Mouse (Mus musculus) heart, embryonic 15.5 days (tissue): Measurements from ENCODE around the gene Resf1. TPM values are rescaled to one million over a fixed set of nuclear protein-coding genes. Genes with fewer than 3 reads are reported as not detected.
"Not testable (repeated sequence)": the region's sequence is repeated elsewhere in the genome, so short reads cannot be mapped to it uniquely, and the experiment has no call there.

Experiments
- ATAC-seq: fragments of 200-750 bp; cut with Nextera tagmentation; replicated peaks from 2 replicates; pipeline ENCODE4 v1.8.0; 2017; ENCODE audit warnings: low read depth, moderate TSS enrichment; ENCODE audit not compliant: insufficient number of reproducible peaks, insufficient read depth, low FRiP score
- H3K27ac ChIP-seq: fragments of 300-500 bp; sonication (generic); 2 replicates; pipeline ENCODE4 v1.5.1; 2015; ENCODE audit warnings: mild to moderate bottlenecking, inconsistent platforms
- H3K27me3 ChIP-seq: fragments of 300-500 bp; sonication (generic); 2 replicates; pipeline ENCODE4 v1.6.1; 2015; ENCODE audit warnings: inconsistent platforms
- H3K36me3 ChIP-seq: fragments of 300-500 bp; sonication (generic); 2 replicates; pipeline ENCODE4 v1.6.1; 2015; ENCODE audit warnings: mild to moderate bottlenecking, inconsistent platforms
- H3K4me1 ChIP-seq: fragments of 300-500 bp; sonication (generic); replicated peaks from 2 replicates; pipeline ENCODE4 v1.6.1; 2015; ENCODE audit warnings: inconsistent platforms
- H3K4me2 ChIP-seq: fragments of 300-500 bp; sonication (generic); 2 replicates; pipeline ENCODE4 v1.6.1; 2015; ENCODE audit warnings: inconsistent platforms, mild to moderate bottlenecking, moderate library complexity
- H3K4me3 ChIP-seq: fragments of 300-500 bp; sonication (generic); 2 replicates; pipeline ENCODE4 v1.5.1; 2015; ENCODE audit warnings: mild to moderate bottlenecking, inconsistent platforms
- H3K9ac ChIP-seq: fragments of 300-500 bp; sonication (generic); 2 replicates; pipeline ENCODE4 v1.6.1; 2015; ENCODE audit warnings: mild to moderate bottlenecking, inconsistent platforms
- H3K9me3 ChIP-seq: fragments of 300-500 bp; sonication (generic); replicated peaks from 2 replicates; pipeline ENCODE4 v1.6.1; 2016; ENCODE audit warnings: inconsistent platforms
- WGBS: fragments of 180-500 bp; shearing (Covaris S2); methylation state at CpG from one replicate; pipeline ENCODE4 v1.1.7; 2015; ENCODE audit warnings: mixed read lengths; 5-methylcytosine and 5-hydroxymethylcytosine counted together
- polyA plus RNA-seq: library from polyadenylated mRNA; unstranded; fragments of >200 nt; fragmentation: Nextera tagmentation; extraction: Ambion mirVana; gene quantifications from 2 replicates; pipeline ENCODE4 v1.2.1, GENCODE M21; 2015

The Resf1 gene
- polyA plus RNA-seq, 1 experiment from 2014 or later = 25.5 TPM

DNA sequence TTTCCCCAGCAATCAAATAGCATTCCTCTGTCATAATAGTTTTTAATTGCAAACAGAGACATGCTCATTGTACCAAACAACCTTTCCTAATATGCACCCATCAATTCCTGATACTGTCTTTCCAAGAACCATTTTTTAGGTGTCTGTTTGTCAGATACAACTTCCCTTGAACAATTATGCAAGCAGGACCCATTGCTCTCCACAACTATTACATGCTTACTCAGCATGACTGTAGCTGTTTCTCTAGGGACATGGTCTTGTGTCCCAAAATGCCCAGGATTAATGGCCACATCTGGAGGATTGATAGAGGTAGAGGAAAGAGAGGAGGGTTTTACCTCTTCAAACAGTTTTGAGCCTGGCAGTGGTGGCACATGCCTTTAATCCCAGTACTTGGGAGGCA, 35.2 kb downstream of the Resf1 start:
- no peak for ATAC-seq
- Histone ChIP-seq H3K36me3 (no peaks in the 10 kb centered on the region), H3K9ac (no peak overlapping the region), H3K9me3 (no peaks in the 10 kb centered on the region), H3K27me3 (no peaks in the 10 kb centered on the region), H3K4me1 (peaks cover 4% of the 10 kb centered on the region), H3K4me2 (no peak overlapping the region), H3K27ac (no peak overlapping the region), H3K4me3 (no peak overlapping the region)

DNA sequence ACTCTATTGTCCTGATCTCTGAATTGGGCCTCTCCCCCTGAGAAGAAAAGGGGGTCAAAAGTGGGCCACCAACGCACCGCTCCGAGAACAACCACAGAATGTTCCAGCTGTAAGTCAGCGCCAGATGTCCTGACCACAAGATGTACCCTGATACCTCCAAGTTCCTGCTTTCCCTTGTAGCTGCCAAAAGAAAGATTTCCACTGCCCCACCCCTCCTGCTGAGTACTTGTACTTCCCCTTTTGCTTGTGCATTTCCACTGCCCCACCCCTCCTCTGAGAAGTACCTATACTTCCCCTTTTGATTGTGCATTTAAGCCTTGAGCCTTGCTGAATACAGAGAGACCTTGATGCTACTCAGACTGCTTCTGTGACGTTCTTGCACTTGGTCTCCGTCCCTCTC, 39.0 kb downstream of the Resf1 start:
- not testable (repeated sequence) for H3K9me3 ChIP-seq, H3K36me3 ChIP-seq, H3K9ac ChIP-seq, ATAC-seq, H3K4me1 ChIP-seq, H3K27ac ChIP-seq, H3K4me2 ChIP-seq, H3K4me3 ChIP-seq, H3K27me3 ChIP-seq
- WGBS = 87% methylated on average over 6 of the region's 6 CpGs

DNA sequence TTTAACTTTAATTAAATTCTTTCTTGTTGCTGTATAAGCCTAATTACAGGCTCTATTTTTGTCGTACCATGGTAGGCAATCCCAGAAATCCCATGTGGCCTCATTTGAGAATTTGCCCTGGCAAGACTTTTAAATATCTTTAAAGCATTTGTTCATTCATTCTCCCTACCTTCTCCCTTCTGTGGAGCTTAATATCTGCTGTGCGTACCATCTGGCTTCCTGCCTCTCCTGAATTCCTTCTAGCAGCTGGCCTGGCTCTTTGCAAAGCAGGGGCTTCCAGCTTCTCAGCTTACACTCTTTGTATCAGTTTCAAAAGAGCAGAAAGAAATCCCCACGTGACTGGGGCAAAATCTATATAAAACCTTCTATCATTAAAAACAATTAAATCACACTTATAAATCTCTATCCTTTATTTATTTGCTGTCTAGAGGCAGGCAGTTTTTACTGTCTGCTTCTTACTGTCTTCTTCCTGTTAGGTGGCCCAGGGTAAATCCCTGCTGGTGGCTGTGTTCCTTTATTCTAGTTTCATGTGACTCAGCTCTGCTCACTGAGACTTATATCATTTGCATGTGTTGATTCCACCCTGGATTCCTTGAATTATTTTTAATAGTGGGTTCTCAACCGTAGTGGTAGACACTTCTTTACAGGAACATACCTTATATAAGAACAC, 45.7 kb downstream of the Resf1 start:
- no peak for ATAC-seq
- peaks cover 3% of the 10 kb centered on the region; the same call in 1 of the 2 replicates for H3K9me3 ChIP-seq
- WGBS = 67% methylated on average over 4 of the region's 4 CpGs
- H3K27me3 ChIP-seq = no peaks in the 10 kb centered on the region
- no peaks in the 10 kb centered on the region for H3K36me3 ChIP-seq
- no peaks in the 10 kb centered on the region for H3K4me1 ChIP-seq
- no peak overlapping the region for H3K4me3 ChIP-seq
- H3K9ac ChIP-seq = no peak overlapping the region
- no peak overlapping the region for H3K4me2 ChIP-seq
- no peak overlapping the region for H3K27ac ChIP-seq

DNA sequence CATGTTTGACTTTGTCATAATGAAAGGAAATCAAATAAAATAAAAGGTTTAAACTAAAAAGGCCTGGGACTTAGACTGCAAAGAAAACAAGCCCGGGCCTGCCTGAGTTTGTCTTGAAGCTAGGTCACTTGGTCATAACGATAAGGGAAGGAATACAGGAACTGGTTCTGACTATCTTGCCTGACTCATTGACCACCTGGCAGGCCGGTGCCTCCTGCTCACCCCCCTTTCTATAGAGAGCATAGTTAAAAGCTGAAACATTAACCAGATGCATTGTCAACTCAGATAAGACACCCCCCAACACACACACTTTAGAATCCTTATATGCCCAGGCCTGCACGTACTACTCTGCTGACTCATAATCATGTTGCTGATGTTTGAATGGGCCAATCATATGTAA, 46.6 kb downstream of the Resf1 start:
- ATAC-seq, H3K4me2 ChIP-seq, H3K9me3 ChIP-seq, H3K36me3 ChIP-seq, H3K4me3 ChIP-seq, H3K27ac ChIP-seq, H3K9ac ChIP-seq, H3K4me1 ChIP-seq, H3K27me3 ChIP-seq: not testable (repeated sequence)
- WGBS = 28% methylated on average over 4 of the region's 4 CpGs

DNA sequence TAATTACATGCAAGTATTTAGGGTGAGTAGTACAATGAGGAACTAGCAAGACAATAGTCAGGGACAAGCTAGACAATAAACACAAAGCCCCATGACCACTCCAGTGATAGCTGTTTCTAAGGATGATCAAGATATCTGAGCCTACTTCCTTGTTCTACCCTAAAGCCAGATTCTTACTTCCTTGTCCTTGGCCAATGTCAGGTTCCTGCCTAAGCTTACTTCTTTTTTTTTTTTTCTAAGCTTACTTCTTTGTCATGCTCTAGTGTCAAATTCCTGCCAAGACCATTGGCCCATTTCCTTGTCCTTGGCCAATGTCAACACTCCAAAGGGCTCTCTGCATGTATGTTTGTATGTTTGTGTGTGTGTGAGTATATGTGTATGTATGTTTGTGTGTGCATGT, 47.9 kb downstream of the Resf1 start:
- no peak for ATAC-seq
- Histone ChIP-seq H3K9ac (no peak overlapping the region), H3K4me3 (no peak overlapping the region), H3K4me1 (no peaks in the 10 kb centered on the region), H3K27me3 (no peaks in the 10 kb centered on the region), H3K36me3 (no peaks in the 10 kb centered on the region), H3K4me2 (no peak overlapping the region), H3K27ac (no peak overlapping the region), H3K9me3 (0 out of 2 replicates have a peak, but pooled peaks cover 3% of the 10 kb centered on the region)

DNA sequence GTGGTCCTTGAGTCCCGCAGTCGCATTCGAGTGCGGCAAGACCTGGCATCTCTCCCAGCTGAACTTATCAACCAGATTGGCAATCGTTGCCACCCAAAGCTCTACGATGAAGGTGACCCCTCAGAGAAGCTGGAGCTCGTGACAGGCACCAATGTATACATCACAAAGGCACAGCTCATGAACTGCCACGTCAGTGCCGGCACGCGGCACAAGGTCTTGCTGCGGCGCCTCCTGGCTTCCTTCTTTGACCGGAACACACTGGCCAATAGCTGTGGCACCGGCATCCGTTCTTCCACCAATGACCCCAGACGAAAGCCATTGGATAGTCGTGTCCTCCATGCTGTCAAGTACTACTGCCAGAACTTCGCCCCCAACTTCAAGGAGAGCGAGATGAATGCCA, 53.3 kb downstream of the Resf1 start:
- WGBS = 94% methylated on average over 20 of the region's 20 CpGs
- not testable (repeated sequence) for H3K9me3 ChIP-seq, H3K27me3 ChIP-seq, H3K27ac ChIP-seq, H3K4me1 ChIP-seq, H3K9ac ChIP-seq, H3K4me2 ChIP-seq, ATAC-seq, H3K4me3 ChIP-seq, H3K36me3 ChIP-seq

DNA sequence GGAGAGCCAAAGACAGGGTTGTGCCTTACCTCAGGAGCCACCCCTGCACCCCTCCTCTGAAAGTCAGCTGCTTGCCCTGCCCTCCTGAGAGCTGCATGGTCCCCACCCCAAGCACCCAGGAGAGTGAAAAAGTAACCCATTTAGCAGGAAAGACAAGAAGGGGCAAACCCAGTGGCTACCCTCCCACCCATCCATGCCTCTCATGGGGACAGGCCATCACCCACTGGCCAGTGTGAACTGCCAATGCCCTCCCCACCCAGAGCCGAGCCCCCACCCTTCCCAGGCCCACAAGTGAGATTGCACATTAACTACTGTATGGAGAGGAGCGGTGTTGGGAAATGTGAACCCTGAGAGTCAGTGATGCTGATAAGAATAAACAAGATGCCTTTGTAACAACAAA, 56.8 kb downstream of the Resf1 start:
- not testable (repeated sequence) for ATAC-seq, H3K4me3 ChIP-seq, H3K36me3 ChIP-seq, H3K9ac ChIP-seq, H3K4me2 ChIP-seq, H3K4me1 ChIP-seq, H3K27ac ChIP-seq, H3K27me3 ChIP-seq, H3K9me3 ChIP-seq
- WGBS = 83% methylated on average over 2 of the region's 2 CpGs

DNA sequence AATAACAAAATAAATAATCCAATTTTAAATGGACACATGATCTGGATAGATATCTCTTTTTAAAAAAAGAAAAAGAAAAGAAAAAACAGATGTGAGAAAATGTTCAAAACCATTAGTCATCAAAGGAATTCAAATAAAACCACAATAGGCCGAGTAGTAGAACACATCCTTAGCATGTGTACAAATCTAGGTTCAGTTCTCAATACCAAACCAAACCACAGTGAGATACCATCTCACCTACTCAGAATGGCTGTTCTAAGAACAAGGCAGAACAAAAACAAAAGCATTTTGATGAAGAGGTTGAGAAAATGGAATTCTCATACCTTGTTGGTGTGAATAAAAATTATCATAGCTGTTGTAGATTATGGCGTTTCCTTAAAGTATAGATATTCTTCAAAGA, 57.2 kb downstream of the Resf1 start:
- WGBS = 77% methylated on average over 2 of the region's 2 CpGs
- no peaks in the 10 kb centered on the region for H3K4me1 ChIP-seq
- no peak overlapping the region for H3K4me2 ChIP-seq
- no peak overlapping the region for H3K4me3 ChIP-seq
- H3K9ac ChIP-seq = no peak overlapping the region
- no peak for ATAC-seq
- no peak overlapping the region for H3K27ac ChIP-seq
- no peaks in the 10 kb centered on the region for H3K9me3 ChIP-seq
- H3K36me3 ChIP-seq = no peaks in the 10 kb centered on the region
- no peaks in the 10 kb centered on the region for H3K27me3 ChIP-seq

DNA sequence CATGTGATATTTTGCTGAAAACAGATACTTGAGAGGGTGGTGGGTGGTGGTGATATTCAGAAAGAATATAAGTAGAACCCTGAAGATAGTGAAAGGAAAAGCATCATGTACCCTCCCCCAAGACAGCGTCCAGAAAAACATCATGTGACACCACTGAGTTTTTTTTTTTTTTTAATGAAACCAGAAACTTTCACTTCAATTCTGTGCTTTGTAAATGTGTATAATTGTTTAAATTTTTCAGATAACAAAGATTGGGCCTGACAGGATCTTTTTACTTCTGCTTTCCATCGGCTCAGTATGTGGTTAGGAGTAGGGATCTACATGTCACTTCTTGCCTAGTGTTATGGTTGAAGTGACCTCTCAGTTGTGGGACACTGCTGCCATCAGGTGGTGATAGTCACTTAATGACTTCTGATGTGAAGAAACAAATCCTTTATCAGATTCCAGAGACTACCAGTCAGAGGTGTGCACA, 65.8 kb downstream of the Resf1 start:
- no peak; the same call in 1 of the 2 replicates for ATAC-seq
- H3K4me2 ChIP-seq = no peak overlapping the region
- H3K27ac ChIP-seq = no peak overlapping the region
- no peaks in the 10 kb centered on the region for H3K27me3 ChIP-seq
- no peaks in the 10 kb centered on the region for H3K36me3 ChIP-seq
- H3K4me3 ChIP-seq = no peak overlapping the region
- H3K9ac ChIP-seq = no peak overlapping the region
- no peaks in the 10 kb centered on the region for H3K4me1 ChIP-seq
- WGBS = 36% methylated on average over 2 of the region's 2 CpGs
- no peaks in the 10 kb centered on the region for H3K9me3 ChIP-seq

DNA sequence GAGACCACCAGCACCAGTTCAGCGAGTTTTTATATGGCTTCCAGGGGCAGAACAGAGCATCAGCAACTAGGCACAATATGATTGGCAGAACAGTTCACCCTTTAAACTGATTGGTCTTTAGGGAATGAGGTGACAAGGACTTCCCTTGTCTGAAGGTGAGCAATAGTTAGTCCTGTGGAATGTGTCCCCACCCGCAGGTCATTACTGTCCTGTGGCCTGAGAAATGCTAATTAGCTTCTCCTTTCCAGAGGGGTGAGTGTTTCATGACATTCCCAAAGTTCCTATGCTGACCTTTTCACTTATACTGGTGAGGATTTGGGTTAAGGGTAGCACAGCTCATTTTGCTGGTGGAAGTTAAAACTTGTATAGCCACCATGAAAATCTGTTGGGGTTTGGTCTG, 74.3 kb downstream of the Resf1 start:
- Histone ChIP-seq H3K4me3 (no peak overlapping the region), H3K4me1 (no peaks in the 10 kb centered on the region), H3K36me3 (no peaks in the 10 kb centered on the region), H3K27ac (no peak overlapping the region), H3K4me2 (no peak overlapping the region), H3K9ac (no peak overlapping the region), H3K9me3 (no peaks in the 10 kb centered on the region), H3K27me3 (no peaks in the 10 kb centered on the region)
- WGBS = 73% methylated on average over 2 of the region's 2 CpGs
- ATAC-seq = no peak
